Mouse (Mus musculus): ENCODE measurements around the gene Tbc1d25.

Gene Tbc1d25

DNA sequence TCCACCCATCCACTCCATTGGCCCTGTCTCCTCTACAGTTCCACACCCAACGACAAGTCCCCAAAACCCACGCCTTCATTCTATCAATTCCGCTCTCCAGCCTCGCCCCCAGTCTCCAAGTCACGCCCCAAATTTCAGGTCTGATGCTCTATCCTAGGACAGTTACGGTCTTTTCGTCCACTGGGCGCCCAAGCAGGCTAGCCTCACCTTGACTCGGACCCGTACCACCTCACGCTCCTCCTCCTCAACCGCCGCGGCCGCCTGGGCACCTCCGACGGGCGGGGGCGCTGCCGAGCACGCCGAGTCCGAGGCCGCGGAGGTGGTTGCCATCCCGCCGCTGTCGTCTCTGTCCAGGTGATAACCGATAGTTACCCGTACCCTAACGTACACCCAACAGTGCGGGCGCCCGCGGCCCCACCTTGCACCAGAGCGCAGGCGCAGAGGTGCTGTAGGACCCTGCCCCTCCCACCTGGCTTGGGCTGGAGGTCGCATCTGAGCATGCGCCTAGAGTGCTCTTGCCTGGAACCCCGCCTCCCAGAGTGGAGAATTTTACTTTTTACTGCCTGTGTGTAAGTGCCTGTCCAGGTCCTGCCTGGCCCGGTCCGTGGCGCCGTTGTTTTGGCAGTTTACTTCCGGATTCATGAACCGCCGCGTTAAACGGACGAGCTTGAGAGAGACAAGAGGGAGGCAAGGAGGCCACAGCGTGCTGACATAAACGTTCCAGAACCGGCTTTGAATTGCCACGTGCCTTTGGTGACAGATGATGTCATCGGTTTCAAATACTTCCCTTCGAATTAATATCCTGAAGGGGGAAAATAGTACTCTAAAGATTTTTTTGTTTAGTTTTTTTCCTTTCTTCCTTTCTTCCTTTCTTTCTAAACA lies at the start of gene Tbc1d25:
Gene Tbc1d25 (minus strand): TSS at position 678 of the 882 bp plus-strand sequence.
- DNase-seq (ENCODE audit: low spot score in 2 of 2) = peak; percentile 86 to 89

DNA sequence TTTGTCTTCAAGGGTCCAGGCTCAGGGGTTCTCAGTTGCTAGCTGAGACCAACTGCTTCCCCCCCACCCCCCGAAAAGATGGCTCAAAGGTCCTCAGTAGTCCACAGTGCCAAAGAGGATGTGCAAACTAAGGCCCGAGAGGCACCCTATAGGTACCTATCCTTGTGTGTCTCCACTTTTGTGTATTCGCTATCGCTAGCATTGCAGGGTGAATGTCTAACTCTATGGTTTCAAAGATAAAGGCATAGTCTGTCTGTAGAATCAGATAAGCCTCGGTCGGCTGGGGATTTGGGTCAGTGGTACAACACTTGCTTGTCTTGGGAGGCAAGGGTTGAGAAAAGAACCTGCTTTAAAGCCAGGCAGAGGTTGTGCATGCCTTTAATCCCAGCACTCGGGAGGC lies 47.5 kb upstream of the Tbc1d25 start:
- DNase-seq (ENCODE audit: low spot score in 2 of 2) = no peak

DNA sequence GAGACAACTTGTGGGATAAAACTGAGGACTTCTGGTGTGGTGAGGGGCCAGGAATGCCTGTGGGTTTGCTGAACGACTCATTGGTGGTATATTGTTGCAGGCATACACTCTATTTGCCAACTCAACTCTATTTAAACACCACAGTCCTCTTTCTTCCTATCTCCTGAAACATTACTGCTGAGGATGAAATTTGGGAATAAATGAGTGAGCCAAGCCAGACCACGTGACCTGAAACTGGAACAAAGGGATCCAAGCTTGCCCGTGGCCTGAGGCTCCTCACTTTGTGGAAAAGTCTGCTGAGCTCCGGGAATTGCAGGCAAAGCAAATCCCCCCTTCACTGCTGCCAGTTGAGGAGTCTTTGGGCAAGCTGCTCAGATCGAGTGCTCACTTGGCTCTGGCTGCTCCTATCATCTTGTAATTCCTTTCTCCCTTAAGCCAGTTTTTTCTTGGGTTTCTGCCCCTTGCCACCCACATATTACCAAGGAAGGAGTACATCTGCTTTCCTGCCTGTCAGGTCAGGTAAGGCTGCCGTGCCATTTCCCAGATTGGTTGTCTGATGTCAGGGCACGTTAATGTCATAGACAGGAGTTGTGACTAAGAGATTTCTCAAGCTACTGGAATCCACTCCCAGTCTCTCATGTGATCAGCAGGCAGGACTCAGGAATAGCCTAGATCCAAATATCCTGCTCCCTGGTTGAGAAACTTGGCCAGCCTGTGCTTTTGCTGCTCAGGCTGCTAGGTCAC lies 46.9 kb upstream of the Tbc1d25 start:
- DNase-seq (ENCODE audit: low spot score in 2 of 2) = no peak

DNA sequence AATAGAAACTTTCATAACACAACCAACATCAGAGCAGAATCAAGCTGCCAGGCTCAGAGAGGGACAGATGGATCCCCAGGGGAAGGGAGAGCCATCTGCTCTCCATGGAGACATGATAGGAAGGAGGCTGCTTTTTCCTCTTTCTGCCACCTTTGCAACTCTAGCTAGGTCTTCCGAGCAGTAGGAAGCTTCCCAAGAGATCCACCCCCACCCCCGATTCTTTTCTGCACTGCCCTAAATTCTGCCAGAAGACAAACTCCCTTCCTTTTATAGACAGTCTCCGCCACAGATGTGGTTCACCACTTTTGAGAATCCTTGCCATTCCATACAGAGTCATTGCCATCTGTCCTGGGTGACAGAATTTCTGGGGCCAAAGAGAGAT lies 46.3 kb upstream of the Tbc1d25 start:
- DNase-seq (ENCODE audit: low spot score in 2 of 2) = no peak

DNA sequence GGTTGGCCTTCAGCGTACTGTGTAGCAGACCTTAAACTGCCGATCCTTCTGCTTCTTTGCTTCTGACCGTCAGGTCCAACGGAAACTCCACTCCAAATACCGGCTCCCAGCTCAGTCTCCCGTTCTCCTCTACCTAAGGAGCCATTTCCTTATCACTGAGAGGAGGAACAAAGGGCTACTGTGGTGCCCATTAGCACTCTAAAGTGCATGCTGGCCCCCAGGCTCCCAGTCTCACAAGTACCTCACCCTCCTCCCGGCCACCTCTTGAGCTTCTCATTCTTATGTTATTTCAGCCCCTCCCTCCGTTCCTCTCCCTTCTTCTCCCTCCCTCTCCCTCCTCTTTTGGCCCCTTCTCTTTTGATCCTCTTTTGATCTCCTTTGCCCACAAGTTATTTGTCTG lies 43.7 kb upstream of the Tbc1d25 start:
- DNase-seq (ENCODE audit: low spot score in 2 of 2) = no peak

DNA sequence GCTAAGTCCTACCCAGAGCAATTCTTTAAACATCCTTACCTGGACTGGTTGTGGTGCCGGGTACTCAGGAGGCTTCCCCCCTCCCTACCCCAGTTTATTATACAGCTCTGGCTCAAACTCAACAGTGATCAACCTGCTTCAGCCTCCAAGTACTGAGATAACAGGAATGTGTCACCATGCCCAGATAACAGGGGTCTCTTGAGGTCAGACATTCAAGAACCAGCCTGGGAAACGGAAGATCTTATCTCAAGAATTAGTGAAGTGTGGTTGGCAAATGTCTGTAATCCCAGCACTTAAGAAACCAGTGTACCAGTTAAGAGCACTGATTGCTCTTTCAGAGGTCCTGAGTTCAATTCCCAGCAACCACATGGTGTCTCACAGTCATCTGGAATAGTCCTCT lies 42.1 kb upstream of the Tbc1d25 start:
- no peak for DNase-seq (ENCODE audit: low spot score in 2 of 2)

DNA sequence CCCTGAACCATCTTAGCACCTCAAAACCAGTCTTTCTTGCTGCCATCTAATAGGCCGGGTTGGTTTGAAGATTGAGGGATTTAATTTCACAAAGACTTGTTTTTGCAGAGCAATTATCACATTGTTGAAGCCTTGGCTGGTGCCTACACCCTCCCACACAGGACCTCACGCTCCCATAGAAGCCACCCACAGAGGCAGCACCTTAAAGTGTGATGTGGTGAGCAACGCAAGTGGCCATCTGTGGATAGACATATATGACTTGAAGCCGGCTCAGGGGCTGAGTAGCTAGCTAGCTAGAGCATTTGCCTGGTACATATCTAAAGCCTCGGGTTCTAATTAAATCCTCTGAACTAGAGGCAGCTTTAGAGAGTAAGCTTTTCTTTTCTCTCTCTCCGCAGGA lies 41.4 kb upstream of the Tbc1d25 start:
- DNase-seq (ENCODE audit: low spot score in 2 of 2) = no peak

DNA sequence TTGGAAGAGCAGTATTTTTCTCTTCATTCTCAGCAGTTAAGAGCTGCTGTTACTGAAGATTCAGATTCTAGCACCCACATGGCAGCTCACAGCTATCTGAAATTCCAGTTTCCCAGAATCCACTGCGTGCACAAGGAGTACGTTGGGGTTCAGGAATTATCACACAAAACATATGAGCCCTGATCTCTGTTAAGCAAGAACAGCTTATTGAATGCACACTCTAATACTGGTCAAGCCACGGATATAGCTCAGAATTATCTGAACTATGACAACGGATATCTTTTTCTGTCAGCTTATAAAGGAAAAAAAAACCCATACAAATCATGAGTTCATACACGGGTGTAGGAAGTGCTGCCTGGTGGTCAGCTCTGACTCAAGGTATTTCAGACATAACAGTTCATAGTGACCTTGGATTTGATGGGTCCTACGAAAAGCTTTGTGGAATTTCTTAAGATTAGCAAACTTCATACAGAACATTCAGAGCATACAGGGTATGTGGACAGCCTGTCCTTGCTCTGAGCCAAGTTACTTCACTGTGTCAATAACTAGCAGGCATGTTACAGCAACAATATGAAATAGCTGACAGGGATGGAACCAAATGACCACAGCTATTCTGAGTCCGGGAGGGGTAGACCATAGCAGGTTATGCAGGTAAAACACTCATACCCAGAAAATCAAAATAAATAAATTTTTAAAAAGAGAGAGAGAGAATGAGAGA lies 35.7 kb upstream of the Tbc1d25 start:
- DNase-seq (ENCODE audit: low spot score in 2 of 2) = no peak

DNA sequence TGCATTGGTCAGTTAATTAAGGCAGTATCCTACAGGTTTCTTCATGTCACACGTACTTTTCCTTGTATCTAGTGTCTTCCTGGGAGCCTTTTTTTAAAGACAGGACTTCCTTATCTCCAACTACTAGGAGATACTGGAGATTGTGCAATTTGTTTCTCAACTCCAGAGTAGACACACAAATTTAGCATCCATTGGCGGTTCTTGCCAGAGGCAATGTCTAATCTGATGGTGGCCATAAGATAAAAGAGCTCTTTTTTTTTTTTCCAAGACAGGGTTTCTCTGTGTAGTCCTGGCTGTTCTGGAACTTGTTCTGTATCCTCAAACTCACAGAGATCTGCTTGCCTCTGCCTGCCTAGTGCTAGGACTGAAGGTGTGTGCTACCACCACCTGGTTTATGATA lies 33.7 kb upstream of the Tbc1d25 start:
- DNase-seq (ENCODE audit: low spot score in 2 of 2) = no peak

DNA sequence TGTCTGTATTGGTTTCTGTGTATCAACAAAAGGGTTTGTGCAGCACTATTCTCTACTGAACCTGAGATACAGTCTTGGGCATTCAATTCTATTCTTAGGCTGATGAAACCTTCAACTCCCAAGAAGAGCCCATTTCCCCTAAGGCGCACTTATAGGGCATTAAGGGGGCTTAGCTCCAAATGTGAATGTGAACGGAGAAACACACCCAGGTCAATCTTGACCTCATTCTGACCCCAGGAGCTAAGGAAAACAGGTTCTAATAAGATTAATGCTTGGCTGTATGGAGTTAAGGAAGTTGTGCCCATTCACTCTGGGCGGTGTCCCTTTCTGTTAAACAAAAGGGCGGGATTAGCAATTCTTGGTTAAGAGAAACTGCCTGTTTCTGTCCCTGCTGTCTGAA lies 31.2 kb upstream of the Tbc1d25 start:
- DNase-seq (ENCODE audit: low spot score in 2 of 2) = no peak

DNA sequence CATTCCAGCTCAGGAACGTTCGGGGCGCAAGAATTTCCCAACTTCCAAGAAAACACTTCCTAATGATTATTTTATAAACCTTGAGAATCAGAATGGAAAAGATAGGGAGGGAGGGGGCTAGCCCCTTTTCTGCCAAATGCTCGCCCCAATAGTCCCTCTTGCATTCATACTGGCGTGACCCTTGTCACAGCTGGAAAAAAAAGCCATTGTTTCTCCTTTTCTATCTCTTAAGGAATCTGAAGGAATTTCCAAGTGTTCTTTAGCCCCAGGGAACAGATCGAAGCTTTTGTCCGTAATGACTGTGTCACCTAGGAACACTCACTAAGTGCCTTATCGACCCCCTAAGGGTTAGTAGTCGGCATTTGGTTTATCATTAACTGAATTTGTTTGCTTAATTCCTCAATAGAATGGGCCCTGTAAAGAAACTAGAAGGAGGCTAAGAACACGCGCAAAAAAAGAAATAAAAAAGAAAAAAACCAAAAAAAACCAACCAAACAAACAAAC lies 30.8 kb upstream of the Tbc1d25 start:
- DNase-seq (ENCODE audit: low spot score in 2 of 2) = no peak

DNA sequence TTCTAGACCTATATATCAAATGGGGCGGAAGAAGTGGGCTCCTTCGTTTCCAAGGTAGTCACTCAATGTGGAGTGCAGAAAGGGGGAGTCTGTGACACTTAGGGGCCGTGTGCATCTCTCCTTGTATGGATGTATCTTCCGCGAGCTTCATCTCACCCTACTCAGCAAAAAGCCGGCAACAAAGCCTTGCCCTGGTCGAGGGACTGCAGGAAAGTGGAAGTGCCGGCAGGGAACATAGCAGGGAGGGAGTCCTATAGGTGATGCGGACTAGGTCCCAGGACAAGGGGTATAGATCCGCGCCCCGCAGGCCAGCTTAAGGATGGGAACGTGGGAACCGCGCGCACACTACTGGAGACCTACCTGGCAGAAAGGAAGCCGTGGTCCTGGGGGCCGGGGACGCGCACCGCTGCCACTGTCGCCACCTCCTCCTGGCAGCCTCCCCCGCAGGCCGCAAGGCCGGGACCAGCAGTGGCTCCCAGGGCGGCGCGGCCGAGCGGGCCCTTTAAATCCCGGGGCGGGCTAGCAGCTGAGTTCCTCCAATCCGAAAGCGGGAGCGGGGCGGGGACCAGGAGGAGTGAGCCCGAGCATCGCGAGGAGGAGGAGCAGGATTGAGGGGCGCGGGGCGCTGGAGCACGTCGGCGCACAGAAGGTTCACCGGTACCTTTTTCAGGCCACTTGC lies 30.2 kb upstream of the Tbc1d25 start, which contains the start of gene Porcn:
Gene Porcn (minus strand): TSS at position 511 of the 679 bp plus-strand sequence.
- peak; percentile 35 to 44 for DNase-seq (ENCODE audit: low spot score in 2 of 2)

DNA sequence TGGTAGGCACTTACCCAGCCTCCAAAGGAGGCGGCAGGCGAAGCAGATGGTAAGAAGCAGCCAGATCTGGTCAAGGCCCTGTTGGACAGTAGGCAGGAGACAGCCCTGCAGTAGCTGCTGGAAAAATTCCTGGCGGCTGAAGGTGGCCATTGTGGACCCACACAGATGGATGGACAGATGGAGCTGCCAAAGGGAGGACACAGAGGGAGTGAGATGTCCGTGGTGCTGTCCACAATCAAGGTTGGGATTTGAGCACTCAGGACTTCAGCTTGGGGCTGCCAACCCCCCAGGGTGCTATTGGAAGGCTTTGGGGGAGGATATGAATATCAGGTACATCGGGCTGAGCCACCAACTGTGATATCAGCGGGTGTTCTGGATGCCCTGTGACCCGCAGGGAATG lies 29.6 kb upstream of the Tbc1d25 start:
- DNase-seq (ENCODE audit: low spot score in 2 of 2) = no peak

DNA sequence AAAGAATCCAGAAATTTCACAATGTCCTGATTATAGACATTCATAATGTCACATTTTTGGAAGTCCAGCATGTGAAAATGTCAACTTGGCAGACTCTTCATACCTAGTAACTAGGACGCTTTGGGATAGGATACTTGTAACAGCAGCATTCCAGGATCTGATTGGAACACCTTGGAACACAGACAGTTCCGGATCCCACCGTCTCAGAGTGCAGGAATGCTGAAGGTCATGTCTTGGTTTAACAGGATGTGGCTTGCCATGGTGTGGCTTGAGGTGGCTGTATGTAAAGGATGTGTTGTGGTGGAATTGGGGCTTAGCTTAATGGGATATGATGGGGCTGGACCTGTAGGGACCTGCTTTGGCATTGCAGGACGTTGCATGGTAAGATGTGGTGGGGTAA lies 29.1 kb upstream of the Tbc1d25 start:
- DNase-seq (ENCODE audit: low spot score in 2 of 2) = no peak

DNA sequence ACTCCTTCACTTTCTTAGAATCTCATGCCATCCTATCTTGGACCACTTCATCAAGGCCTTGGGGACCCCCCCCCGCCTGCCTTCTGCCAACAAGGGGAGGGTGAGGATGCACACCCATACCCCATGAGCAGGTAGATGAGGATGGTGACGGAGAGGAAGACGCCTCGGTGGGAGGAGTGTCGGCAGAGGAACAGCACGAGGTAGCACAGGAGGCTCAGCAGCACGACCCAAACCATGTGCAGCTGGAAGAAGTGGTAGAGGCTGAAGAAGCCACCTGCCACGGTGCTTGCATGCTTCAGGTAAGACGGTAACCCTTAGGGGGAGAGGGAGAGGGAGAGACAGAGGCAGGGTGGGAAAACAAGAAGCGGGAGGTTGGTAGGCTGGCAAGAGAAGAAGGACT lies 28.1 kb upstream of the Tbc1d25 start:
- no peak for DNase-seq (ENCODE audit: low spot score in 2 of 2)

DNA sequence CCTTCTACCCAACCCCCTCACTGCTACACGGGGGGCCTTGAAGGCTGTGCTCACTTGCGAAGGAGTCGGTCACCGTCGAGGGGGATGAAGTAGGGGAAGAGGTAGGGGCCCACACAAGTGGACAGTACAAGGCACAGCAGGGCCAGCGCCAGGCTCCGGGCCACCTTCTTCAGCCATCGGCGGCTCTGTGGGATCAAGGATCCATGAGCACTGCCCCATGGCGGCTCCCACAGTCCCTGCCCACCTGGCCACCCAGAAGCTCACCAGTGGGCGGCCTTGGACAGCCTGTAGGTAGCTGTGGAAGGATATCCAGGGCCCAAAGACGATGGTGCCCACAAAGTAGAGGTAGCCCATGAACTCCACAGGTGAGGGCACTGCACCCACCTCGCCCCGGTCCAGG lies 27.1 kb upstream of the Tbc1d25 start:
- DNase-seq (ENCODE audit: low spot score in 2 of 2) = no peak

DNA sequence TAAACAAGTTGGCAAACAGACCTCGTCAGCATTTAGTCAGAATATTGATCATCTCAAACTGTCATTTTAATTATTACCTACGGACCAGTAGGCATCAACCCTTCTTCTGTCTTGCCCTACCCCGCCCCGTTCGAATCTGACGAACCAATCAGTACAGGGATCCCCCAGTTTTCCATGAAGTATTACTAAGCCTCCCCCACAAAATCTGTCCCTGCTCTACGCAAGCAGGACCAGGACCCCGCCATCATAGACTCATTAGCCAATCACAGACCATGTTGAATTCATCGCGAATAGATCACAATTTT lies 17.4 kb upstream of the Tbc1d25 start, which contains the start of gene Ebp:
Gene Ebp (minus strand): TSS at position 94 of the 305 bp plus-strand sequence.
- peak in 1 of 2 experiments; percentile 3 for DNase-seq (ENCODE audit: low spot score in 2 of 2)

DNA sequence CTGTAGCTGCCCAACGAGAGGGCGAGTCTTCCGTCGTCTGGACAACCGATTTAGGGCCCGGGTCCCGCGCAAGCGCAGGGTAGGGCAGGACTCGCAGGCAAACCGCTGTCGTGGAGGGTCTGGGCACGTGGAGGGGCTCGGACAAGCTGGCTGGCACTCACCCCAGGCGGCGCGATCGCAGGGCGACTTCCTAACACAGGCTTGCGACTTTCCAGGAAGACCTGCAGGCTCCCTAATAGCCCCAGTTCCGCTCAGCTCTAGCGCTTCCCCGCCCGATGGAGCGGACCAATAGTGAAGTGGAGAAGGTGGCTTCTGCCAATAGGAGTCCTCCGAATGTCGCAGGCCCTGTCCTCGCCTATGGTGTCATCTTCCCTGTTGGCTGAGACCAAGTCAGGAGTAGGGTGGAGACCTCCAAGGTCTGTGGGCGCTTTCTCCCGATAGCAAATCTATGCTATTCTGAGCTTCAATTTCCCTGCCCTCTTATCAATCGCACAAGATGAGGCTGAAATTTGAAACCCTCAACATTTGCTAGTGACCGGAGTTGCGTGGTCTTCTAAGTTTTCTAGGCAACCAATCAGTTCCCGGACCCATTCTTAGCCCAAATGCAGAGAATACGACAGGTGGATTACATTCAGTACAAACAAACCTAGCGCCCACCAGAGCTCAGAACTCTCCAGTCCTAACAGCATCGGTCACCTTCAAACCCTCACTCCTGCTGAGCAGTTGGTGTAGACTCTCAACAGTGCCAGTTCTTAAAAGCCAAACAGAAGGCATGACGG lies 16.8 kb upstream of the Tbc1d25 start:
- peak; percentile 85 for DNase-seq (ENCODE audit: low spot score in 2 of 2)

DNA sequence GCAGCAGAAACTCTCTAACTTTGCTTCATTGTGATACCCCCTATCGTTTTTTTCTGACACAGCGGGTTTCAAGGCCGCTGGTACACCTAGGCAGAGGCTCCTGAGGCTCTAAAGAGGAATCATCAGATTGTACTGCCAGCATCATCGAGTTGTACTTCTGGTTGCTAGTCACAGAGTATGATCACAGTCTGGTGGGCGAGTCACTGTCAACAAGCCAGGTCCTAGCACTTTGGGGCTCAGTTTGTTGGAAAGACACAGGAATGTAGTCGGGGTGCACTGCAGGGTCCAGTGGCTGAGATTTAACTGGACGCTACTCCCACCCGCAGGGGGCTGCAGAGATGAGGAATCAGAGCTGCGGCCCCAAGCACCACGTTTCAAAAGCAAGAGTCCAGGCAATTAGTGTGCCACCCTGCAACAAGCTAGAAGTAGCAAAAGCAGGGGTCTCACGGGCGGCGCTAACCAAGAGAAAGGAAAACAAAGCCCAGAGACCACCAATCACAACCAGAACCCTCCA lies 16.2 kb upstream of the Tbc1d25 start:
- DNase-seq (ENCODE audit: low spot score in 2 of 2) = peak in 1 of 2 experiments; percentile 2

DNA sequence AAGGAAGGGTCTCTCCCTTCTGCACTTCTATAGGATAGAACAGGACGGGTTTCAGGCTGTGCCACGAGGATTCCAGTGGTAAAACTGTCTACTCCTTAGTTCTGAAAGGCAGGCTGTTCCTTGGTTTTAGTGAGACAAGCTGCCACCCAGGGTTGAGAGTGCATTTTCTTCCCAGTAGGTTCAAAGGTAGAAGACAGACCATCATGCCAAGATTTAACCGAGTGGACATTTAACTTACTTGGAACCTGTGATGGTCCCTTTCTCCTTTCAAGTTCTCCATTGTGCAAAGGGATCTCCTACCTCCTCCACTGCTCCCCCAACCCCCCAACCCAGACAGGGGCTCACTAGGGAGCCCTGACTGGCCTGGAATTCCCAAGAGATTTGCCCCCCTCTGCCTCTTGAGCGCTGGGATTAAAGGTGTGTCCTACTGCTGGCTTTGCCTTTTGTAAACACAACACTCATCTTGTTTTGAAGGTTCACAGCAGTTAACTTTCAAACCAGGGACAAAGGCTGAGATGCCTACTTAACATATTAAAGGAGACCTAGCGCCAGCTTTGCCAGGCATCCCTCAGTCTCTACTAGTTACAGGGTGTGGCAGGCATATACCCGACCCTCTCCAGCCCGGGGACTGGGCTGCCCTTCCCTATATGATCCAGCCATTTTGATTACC lies 7.0 kb upstream of the Tbc1d25 start:
- no peak for DNase-seq (ENCODE audit: low spot score in 2 of 2)

Measured in spleen, postnatal 36 days (tissue).